Mouse (Mus musculus) liver (tissue): ENCODE results near the gene Alk.

Experiments used
- DNase-seq: peaks from one replicate; pipeline ENCODE4 v3.0.0-alpha.2; 2020; ENCODE audit warnings: mixed read lengths

Alk gene

DNA sequence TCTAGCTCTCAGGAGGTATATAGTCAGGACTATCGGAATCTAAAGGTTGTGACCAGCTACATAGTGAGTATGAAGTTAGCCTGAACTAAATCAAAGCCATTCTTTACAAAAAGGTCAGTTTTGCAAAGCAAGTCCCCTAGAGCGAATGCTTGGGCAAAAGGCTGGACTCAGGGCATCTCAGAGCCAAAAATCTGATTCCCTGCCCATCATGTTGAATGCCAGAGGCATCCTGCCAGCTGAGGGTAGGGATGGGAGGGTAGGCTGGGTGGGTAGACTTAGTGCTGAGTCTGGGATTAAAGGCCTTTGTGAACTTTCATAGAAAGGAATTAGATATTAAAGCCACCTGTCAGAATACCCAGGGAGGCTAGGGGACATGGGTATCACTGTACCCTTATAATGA is 594.6 kb downstream of the Alk start:
- DNase-seq = no peak

DNA sequence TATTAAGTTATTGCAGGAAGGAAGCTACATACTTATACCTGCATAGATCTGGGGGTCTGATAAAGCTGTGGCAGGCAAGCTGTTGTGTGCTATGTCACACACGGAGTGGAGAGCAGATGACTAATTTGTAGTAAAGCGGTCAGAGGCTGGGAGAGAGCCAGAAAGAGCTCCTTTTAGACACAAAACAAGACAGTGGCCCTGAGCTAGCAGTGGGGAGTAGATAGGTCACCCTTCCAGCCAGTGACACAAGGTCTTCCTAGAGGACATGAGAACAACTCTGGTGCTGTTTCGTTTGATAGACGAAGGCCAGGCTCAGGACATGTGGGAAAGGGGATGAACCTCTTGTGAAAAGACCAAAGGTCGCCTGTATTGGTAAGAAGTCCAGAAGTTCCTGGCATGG is 596.0 kb downstream of the Alk start:
- DNase-seq = no peak

DNA sequence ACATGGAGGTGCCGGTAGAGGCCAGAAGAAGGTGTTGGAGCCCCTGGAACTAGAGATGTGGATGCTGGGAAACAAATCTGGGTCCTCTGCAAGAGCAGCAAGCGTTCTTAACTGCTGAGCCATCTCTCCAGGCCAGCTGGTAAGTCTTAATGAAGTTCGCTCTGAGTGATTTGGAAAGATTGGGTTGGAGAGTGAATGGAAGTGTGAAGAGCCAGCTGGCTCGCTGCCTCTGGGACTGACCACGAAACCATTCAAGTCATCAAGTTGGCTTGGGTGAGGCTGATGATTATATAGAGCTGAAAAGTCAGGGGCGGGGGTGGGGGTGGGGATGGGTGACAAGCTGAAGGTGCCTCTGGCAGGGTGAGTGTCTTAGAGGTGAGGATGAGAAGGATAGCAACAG is 599.1 kb downstream of the Alk start:
- no peak for DNase-seq

DNA sequence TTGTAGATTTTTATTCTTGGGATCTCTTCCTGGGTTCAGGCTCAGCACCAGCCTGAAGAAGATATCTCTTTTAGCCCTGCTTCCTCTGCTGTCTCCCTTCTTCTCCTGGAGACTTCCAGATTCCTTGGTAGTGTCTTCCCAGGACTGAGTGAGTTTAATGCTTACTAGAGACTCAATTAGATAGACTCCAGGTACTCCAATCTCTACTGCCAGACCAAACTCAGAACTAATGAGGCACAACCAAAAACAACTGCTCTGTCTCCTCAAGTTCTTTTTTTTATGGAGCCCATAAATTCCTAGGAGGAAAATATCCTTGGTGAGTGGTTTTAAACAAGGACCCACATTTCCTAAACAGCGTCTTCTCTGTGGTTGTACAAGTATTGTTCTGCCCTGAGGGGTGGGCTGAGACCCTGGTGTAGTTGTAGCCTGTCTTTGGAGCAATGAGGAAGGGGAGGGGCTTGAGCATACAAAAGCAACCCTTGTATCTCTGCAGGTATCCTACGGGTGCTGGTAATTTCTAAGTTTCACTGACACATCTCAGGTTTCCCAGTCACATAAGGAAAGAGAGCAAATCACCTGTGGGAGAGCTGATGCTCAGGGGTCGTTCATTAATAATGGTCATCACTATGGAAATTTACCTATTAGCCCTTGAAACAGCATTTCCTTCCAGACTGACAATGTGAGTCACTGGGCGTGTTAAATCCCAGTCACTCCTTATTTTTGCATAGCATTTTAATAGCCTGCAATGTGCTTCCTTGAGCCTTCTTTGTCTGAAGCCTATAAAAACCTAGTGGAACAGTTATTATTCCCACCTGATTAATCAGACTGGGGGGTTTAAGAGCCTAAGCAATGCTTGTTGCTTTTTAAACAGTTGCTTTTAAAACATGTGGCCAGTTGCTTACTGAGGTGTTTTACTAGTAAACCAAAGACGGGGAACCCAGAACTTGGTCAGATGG is 604.6 kb downstream of the Alk start:
- DNase-seq = no peak

DNA sequence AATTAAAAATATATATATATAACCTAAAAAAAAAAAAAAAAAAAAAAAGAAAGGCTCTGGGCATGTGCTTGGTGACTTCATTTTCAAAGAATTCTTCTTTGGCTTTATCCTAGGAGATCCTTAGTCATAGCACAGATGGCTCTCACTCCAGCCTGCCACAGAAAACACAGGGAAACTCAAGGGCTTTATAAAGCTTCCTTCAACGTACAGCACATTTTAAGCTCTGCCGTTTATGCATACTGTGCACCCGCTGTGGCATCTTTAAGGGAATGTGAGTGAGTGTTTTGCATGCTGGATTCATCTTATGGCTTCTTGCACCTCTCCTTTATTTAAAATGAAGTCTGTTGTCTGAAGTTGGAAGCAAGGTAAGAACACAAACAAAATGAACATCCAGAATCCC is 606.7 kb downstream of the Alk start:
- no peak for DNase-seq

DNA sequence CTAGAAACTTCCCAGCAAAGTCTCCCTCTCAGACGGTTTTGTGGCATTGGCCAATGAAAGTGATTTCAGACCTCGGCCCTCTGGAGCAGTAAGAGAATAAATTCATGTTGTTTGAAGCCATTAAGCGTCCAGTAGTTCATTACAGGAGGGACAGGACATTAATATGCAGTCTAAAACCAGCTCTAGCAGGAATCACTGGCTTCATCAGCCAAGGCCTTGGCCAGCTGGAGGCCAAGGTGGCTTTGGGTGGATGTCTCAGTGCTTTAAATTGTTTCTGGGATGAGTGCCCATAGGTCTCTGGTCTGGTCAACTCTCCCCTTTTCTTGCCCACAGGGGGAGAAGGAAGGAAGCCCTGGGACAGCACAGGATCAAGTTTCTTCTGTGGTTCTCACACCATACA is 608.9 kb downstream of the Alk start:
- no peak for DNase-seq

DNA sequence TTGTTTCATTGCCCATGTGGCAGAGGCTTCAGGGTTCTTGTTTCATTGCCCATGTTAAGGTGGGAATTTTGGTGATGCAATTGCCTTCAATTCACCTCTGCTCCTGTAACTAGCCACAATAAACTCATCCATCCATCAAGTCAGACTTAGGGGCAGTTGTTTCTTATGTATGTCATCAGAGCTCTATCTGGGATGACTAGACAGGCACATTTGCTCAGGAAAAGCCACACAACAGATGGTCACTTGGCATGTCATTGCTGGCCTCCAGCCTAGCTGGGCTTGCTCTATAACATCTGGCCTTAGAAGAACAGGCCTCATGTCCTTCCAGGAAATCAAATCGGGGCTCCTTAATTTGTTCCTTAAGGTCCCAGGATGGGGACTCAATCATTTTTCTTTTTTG is 610.3 kb downstream of the Alk start:
- no peak for DNase-seq

DNA sequence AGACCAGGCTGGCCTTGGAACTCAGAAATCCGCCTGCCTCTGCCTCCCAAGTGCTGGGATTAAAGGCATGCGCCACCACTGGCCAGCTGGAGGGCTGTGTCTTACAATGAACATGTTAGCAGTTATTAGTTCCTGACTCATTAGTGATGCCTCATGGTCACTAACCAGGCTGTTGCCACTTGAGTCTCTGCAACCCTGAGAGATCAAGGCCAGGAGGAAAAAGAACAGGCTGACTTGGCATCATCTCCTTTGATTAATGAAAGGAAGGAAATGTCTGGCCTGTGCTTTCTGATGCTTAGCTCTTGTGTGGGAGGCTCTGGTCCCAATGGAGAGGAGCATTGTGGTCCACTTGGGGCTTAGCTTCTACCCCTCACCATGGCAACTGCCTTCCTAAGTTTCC is 611.4 kb downstream of the Alk start:
- no peak for DNase-seq

DNA sequence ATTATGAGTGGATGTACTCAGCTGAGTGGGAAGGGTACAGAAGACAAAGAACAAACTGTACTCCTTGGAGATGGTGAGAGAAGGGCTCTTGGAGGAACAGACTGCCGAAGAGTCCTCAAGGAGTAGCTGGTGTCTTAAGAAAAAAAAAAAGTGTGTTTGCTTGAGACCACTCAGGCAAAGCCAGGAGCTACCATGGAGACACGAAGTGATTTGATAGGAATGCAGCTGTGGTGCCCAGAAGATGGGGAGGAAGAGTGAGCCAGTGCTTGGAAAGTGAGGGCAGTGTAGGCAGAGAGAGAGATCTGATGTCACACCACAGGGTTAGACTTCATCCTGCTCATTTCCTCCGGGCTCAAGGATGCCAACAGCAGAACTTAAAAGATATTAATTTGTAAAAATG is 613.2 kb downstream of the Alk start:
- no peak for DNase-seq

DNA sequence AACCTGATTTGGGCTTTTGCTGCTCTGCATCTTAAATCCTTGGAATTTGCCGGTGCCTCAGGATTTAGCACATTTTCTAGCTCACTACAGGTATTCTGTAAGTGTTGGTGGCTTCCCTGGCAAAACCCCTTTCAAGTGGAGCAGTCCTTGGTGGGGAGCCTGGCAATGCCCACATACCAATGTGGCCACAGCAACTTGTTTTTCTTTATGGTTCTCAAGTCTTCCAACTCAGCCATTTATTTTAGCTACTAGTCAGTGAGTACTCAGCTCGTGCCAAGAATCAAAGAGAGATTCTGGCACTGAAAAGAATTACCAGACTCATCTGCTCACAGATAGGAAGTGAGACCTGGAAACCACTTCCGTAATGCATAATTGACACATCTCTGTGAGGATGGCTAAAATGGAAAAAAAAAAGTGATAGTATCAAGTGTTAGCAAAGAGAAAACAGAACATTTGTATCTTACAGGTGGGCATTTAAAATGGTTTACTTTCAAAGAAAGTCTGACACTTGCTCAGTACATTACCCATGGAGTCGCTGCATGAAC is 614.2 kb downstream of the Alk start:
- DNase-seq = no peak

DNA sequence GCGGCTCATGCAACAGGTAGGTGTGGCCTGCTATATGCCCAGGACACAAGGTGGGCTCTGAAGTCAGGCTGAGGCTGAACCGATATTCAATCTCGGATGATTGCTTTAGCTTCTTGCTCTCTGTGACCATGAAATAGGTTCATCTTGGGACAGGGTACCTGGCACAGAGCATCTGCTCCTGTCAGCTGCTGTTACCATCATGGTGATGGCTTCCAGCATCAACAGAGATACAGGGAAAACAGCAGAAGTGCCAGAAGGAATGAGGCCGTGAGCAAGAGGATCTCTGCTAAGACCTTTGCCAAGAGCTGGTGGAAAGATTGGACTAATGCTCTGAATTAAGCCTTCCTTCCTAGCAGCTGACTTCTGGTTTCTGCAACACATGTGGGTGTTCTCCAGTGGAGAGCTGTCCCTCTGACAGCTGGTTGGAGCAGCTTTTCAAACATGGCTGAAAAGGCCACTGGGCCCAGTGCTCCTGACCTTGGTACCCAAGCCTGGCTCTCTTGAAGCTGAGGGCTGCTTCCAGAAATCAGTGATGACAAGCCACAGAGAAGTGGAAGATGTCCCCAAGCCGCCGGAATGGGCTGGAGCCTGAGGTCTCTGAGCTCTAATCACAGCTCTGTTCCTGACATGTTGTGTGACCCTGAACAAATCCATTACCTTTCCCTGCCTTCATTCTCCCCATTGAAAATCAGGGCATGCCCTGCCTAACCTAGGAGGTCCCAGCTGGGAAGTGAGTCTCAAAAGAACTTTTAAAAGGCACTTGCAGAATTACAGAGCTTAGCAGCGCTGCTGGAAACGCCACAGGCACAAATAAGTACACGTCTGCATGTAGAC is 615.5 kb downstream of the Alk start:
- DNase-seq = no peak

DNA sequence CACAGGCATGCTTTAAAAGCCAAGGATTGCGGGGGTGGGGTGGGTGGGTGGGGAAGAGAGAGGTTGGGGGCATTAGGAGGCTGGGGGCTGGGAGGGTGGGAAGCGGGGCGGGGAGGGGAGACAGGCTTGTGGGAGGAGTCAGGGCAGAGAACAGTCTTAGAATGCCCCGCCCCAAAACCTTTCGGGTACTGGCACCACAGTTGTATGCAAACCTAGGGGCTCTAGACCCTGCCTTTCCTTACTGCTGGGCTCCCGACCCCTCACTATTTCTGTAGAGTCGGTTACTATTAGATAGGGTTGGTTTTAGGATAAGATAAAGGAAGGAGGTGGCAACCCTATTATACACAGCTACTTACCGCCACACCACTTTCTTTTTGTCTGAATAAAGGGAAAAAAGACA is 617.4 kb downstream of the Alk start:
- DNase-seq = no peak

DNA sequence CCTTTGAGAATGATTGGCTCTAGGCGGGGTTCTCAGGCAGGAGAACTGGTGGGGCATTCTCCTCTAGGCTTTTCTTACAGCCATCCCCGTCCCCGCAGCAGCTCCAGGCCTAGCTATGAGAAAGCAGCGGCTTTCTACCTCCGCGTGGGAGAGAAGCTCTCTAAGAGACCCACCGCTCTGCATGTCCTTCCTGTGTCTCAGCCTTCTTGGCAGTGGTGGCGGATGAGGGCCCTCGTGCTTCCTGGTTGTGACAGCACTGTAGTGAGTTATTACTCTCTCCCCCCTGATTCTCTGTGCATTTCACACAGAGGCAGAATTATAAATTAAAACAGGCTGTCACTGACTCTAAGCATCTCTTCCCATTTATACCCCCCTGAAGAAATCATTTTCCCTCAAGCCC is 618.0 kb downstream of the Alk start:
- peak; percentile 23 for DNase-seq

DNA sequence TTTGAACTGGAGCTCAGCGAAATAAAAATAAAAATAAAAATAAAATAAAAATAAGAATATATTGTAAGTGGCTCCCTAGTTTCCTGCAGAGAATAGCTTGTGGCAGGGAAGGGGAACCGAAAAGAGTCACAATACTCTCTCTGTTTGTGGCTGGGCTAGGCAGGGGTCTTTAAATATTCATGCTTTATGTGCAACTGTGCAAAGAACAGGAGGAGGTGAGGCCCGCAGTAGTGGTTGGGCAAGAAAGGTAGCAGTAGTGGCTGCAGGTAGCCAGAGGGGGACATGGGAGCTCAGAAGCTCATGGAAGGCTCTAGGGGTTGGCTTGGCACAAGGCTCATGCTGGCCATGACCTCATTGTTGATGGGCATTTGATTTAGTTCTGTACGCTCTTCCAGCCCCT is 623.2 kb downstream of the Alk start:
- no peak for DNase-seq

DNA sequence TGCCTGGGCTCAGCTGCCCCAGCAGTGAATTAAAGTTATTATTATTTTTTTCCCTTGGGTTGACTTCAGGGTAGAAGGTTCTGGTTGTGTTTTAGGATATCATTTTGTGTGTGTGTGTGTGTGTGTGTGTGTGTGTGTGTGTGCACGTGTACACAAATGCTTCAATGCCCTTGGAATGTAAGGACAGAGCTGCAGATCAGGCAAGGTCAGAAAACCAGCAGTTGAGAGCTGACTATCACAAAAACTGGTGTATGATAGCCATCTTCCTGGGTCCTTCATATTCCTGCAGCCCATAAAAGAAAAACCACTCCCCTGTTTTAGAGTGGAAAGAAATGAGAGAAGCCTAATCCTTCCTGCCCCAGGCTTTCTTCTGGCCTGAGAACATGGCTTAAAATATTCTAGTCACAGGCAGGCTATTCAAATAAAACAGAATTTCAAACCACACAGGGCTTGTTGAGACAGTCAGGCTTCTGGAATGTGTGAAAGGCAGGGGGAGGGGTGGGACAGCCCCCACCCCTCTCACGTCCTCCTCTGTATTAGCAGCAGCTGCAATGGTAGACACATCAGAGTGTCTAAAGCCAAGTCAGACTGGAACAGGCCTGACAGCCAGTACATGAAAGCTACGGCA is 623.8 kb downstream of the Alk start:
- no peak for DNase-seq

DNA sequence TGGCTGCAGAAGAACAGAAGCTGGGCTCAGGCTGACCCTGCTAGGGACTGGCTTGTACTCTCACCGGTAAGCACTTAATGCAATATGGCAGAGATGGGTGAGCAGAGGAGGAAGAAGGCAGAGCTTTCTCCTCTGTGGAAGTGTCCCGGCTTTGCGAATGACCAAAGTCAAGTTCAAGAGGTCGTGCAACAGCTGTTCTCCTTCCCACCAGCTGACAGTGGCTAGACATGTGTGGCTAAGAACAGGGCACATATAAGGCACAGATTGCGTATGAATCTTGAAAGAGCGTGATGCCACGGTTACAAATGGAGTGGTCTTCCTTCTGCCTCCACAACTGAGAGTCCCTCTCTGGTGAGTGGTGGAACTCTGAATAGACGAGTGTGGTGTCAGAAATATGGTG is 625.3 kb downstream of the Alk start:
- no peak for DNase-seq

DNA sequence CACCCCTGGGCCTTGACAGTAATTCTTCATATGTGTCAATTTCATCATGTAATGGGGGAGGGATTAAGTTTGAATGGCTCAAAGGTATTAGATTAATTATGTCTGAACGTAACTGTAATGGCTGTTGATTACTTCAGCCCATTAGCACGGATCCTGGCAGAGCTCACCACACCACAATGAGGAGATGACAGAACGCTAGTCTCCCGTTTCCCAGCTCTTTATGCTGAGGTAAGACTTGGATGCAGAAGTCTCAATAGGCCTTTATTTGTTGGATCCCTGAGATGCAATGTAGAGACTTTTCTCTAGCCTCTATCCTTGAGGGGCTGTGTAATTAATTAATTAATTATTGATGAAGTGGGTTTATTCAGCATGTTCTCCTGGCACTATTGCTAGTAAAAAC is 627.8 kb downstream of the Alk start:
- no peak for DNase-seq

DNA sequence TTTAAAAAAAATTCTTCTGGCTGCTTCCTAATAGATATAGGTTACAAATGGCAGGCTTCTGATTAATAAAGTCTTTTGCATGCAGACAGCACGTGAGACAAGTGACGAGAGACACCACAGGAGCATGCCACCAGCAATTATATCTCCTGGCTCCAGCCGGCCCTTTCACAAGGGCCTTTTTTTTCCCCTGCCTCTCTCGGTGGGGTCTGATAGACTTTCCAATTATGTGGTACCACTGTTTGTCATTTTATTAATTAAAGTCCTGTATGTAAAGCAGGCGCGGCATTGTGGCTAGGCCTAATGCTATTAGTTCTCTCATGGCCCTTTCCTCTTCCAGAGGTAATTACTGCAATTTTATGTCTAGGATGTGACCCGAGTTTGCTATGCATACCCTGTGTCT is 630.7 kb downstream of the Alk start:
- no peak for DNase-seq

DNA sequence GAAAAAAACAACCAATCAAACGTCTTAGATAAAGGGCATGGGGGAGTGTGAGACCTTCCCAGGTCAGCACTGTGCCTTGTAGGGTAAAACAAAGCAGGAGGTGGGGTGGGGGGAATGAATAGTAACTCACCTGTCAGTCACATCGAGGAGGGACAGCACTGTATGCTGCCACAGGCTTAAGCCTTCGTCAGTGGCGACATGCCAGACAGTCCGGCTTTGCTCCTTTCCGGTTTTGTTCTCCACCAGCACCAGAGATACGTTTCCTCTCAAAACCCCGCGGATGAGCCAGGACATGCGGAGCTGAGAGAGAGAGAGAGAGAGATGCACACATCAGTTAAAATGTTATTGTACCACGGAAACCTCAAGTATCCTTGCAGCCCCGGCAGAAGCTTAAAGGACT is 637.1 kb downstream of the Alk start:
- DNase-seq = no peak

DNA sequence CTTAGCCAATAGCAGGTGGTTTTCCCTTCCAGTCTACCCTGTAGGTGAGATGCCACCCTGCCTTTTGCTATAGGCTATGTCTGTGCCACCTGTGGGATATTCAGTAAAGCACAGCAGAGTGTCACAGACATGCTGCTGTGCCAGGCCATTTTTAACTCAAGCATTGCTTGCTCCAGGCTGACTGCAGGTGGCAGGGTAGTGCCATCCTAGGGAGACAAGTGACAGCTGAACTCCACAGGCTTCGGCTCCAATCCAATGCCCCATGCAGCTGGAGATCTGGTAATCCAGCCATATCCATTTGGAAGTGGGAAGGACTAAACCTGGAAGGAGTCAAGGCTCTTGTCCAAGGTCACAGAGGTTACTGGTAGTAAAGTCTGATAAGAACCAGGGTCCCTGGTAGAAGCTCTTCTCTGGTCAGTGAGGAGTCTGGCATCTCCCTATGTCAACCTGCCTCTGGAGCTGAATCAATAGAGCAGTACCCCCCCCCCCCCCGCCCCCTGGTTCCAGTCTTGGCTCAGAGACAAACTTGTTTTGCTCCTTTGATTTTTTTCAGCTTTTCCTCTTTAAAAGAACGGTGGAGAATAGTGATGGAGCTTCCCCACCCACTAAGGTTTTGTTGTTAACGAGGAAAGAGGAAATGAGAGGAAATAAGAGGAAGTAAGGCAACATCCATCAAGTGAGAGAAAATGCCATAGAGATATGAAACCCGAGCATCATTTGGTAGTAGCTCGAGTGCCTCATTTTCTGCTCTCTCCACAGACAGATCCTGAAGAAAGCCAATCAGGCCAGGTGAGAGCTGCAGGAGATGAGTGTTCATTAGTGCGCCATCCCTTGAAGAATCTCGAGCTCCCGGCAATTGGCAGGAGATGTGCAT is 638.5 kb downstream of the Alk start:
- no peak for DNase-seq

DNA sequence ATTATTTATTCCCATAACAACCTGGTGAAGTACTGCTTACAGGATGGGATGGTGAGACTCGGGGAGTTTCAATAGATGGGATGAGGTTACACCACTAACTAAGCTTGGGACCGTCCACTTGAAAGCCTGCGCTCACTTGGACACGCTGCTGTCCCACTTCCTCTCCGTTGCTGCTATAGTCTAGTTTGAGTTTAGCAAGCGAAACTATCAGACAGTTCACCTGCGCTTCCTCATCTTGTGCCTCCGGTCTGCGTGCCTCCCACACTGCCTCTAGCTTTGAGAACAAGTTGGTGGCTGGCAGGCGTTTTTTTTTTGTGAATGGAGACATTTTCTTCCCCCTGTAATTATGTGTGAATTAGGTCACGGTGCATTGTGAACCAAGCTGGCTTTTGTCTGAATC is 639.8 kb downstream of the Alk start:
- DNase-seq = no peak

DNA sequence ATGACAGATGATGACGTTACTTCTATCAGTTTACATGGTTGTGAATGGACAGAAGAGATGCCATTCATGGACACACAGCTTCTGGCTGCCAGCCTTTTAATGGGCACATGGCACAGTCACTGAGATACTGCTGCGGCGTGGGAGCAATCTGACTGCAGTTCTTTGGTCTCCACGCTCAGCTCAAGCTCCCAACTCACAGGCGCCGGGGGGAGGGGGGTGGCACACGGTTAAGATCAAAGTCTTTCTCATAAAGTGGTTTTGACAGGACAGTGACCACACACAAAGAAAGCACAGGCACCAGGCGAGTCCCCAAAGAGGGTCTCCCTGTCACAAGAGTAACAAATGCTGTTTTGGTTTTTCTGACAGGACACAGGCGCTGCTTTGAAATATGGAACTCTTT is 641.7 kb downstream of the Alk start:
- no peak for DNase-seq
